Mouse (Mus musculus): ENCODE results near the gene Lmf1.

GRCm38 (mm10) chr17:25609506-25609828, 30.6 kb downstream of the Lmf1 start:
- TF ChIP-seq CTCF (IDR thresholded peaks at IDR 0.05; ENCODE audit: extremely low read depth, insufficient read length, insufficient replicate concordance, low read depth, low read length) = no peak
- no peak for TF ChIP-seq POLR2A (IDR thresholded peaks at IDR 0.05; ENCODE audit: low read depth, low read length)
